Mouse (Mus musculus) embryonic fibroblast, embryonic 13.5 days (primary cell): Measurements from ENCODE around the gene Itga1.

Source experiments
- CTCF ChIP-seq: IDR thresholded peaks from 2 replicates; pipeline ENCODE4 v1.5.1; 2011; ENCODE audit warnings: mild to moderate bottlenecking, control low read depth, low read length, moderate library complexity, borderline replicate concordance; ENCODE audit not compliant: insufficient read depth
- POLR2A ChIP-seq: IDR thresholded peaks from 2 replicates; pipeline ENCODE4 v1.6.1; 2011; ENCODE audit warnings: low read depth, mild to moderate bottlenecking, control low read depth, low read length, moderate library complexity

DNA sequence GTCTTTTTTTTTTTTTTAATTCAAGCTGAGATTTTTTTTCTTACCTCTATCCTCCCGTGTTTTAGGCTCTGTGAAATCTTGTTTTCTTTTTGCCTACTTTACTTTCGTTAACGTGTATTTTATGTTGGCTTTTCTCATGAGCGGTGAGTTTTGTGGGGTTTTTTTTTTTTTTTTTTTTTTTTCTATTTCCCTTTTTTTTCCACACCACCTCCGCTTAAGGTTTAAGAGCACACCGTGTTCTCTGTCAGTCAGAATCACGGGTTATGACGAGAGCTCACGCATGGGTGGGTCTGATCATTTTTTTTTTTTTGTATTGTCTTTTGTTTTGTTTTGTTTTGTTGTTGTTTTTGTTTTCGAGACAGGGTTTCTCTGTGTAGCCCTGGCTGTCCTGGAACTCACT lies 103.7 kb downstream of the Itga1 start:
- TF ChIP-seq POLR2A (no peak), CTCF (no peak)
